Mouse (Mus musculus): ENCODE results near the gene Tmem145.

Tmem145 gene

GRCm38 (mm10) chr7:25292107-25292506, 13.8 kb upstream of the Tmem145 start:
- DNase-seq (ENCODE audit: low spot score), result no peak

- DNase-seq (ENCODE audit: low spot score), result no peak
Observed at GRCm38 (mm10) chr7:25293191-25293739, 12.6 kb upstream of the Tmem145 start.

- DNase-seq (ENCODE audit: low spot score), result no peak
Observed at GRCm38 (mm10) chr7:25294495-25294894, 11.4 kb upstream of the Tmem145 start.

GRCm38 (mm10) chr7:25294960-25295722, 10.8 kb upstream of the Tmem145 start:
- DNase-seq (ENCODE audit: low spot score), result no peak

- DNase-seq (ENCODE audit: low spot score), result no peak
Observed at GRCm38 (mm10) chr7:25296945-25297453, 8.9 kb upstream of the Tmem145 start.

- DNase-seq (ENCODE audit: low spot score), result peak; percentile 97
Observed at GRCm38 (mm10) chr7:25297454-25298325, 8.2 kb upstream of the Tmem145 start, which contains the start of gene Pafah1b3. Gene Pafah1b3, minus strand, starts transcription at chr7:25297986.

GRCm38 (mm10) chr7:25301063-25301462, 4.8 kb upstream of the Tmem145 start, which contains the start of gene Prr19:
Gene Prr19, plus strand, starts transcription at chr7:25301411.
- DNase-seq (ENCODE audit: low spot score), result peak; percentile 60

- no peak for DNase-seq (ENCODE audit: low spot score)
Observed at GRCm38 (mm10) chr7:25303003-25303684, 2.8 kb upstream of the Tmem145 start.

- DNase-seq (ENCODE audit: low spot score), result no peak
Observed at GRCm38 (mm10) chr7:25303685-25304006, 2.3 kb upstream of the Tmem145 start.

GRCm38 (mm10) chr7:25305481-25305880, 425 bp upstream of the Tmem145 start:
- DNase-seq (ENCODE audit: low spot score), result no peak

GRCm38 (mm10) chr7:25306614-25306996, 699 bp downstream of the Tmem145 start:
- no peak for DNase-seq (ENCODE audit: low spot score)

GRCm38 (mm10) chr7:25308702-25309318, 2.9 kb downstream of the Tmem145 start:
- DNase-seq (ENCODE audit: low spot score), result no peak

GRCm38 (mm10) chr7:25309425-25309824, 3.5 kb downstream of the Tmem145 start:
- DNase-seq (ENCODE audit: low spot score), result no peak

GRCm38 (mm10) chr7:25311193-25311592, 5.3 kb downstream of the Tmem145 start:
- DNase-seq (ENCODE audit: low spot score), result no peak

- no peak for DNase-seq (ENCODE audit: low spot score)
Observed at GRCm38 (mm10) chr7:25313325-25313724, 7.4 kb downstream of the Tmem145 start.

- no peak for DNase-seq (ENCODE audit: low spot score)
Observed at GRCm38 (mm10) chr7:25314606-25315305, 8.8 kb downstream of the Tmem145 start.

GRCm38 (mm10) chr7:25315306-25316041, 9.6 kb downstream of the Tmem145 start:
- peak; percentile 33 for DNase-seq (ENCODE audit: low spot score)

GRCm38 (mm10) chr7:25316532-25317445, 10.9 kb downstream of the Tmem145 start, which contains the start of gene Megf8:
Gene Megf8, plus strand, starts transcription at chr7:25317164.
- DNase-seq (ENCODE audit: low spot score), result peak; percentile 100

GRCm38 (mm10) chr7:25317446-25317999, 11.6 kb downstream of the Tmem145 start:
- no peak for DNase-seq (ENCODE audit: low spot score)
